Comparison of ENCODE assay signal across 11 mouse cellular contexts in the genomic region with DNA sequence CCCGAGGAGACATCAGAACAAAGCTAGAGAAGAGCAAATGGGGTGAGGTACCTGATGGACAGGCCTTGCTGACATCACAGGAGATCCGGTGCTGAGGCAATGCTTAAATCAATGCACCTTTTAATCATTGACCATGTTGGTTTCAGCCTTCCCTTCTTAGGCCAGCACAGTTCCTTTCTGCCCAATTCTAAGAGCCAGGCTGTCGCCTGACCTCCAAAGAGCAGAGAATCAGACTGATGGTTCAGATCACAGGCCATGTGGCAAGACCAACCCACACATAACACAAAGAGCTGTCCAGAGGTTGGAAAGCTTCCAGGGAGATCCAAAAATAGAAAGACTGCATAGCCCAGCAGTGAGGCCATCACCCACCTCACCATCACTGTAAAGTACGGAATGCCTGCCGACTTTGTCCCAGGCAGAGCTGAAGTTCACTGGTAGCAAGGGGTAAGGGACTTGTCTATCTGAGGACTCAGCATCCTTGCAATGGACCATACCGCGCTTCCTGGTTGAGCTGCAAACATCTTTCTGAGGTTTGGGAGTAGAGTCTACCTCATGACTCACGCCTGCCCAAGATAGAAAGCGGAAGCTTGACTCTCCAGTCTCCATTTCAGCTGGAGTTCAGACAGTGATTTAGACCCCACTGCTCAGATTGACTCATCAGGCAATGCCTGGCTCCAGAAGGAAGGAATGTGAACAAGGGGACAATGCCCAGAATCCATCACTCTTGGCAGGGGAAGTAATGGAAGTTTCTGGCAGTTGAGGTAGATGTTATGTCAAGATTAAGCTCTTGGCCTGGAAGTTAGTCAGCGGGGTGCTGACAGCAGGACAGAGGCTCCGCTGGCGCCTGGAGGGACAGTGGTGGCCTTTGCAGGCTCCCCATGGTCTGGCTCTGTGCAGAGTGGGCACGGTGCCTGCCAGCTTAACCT.
DNase-seq lines count a peak whose midpoint lies in the region; ATAC-seq and TF ChIP-seq lines count a peak whose summit lies in the region.
"Had no signal": no experiment of that assay in that cellular context is flagged by ENCODE, and none has a peak within 500 bp of the region (broad histone marks: within the 10 kb centered on the region; RNA-seq: fewer than 3 reads in every experiment).

No protein-coding gene starts in this region.

- no peaks in the 10 kb centered on the region for H3K36me3 ChIP-seq in hindbrain, embryonic 16.5 days (ENCODE audit: control insufficient read depth, insufficient read depth, low read length)
- no peaks in the 10 kb centered on the region for H3K36me3 ChIP-seq in hindbrain, embryonic 11.5 days (ENCODE audit: control insufficient read depth, insufficient read depth, low read length)
- H3K36me3 ChIP-seq: forebrain, embryonic 15.5 days had no signal

- TF ChIP-seq CTCF in embryonic fibroblast, embryonic 13.5 days (IDR thresholded peaks at IDR 0.05; ENCODE audit: borderline replicate concordance, insufficient read depth, low read length) = no peak

- DNase-seq in hindbrain, embryonic 11.5 days (ENCODE audit: low spot score) = no peak
- peak; percentile 91 for DNase-seq in NIH3T3 (ENCODE audit: low read depth)
- DNase-seq in heart, postnatal 36 days = peak; percentile 7 to 9
- no peak for DNase-seq in spleen, postnatal 14 days (ENCODE audit: low spot score in 2 of 2)
- no peak for DNase-seq in ovary, postnatal 36 days (ENCODE audit: low spot score)
- DNase-seq: lung, adult 2 months had no signal

- no peak overlapping the region for H3K4me2 ChIP-seq in hindbrain, embryonic 16.5 days (ENCODE audit: low read length)
- no peak overlapping the region for H3K4me2 ChIP-seq in hindbrain, embryonic 11.5 days (replicated peaks; ENCODE audit: low read depth, low read length)
- H3K4me2 ChIP-seq: forebrain, embryonic 15.5 days had no signal

- no peak overlapping the region for H3K27ac ChIP-seq in hindbrain, embryonic 16.5 days (ENCODE audit: low read depth, low read length)
- no peak overlapping the region for H3K27ac ChIP-seq in hindbrain, embryonic 11.5 days (ENCODE audit: low read depth, low read length)
- H3K27ac ChIP-seq in embryonic fibroblast, embryonic 13.5 days (ENCODE audit: insufficient read depth, low read length) = peak overlapping the region; percentile 95
- H3K27ac ChIP-seq: forebrain, embryonic 15.5 days; kidney, postnatal 0 days had no signal

- H3K9ac ChIP-seq in hindbrain, embryonic 16.5 days (ENCODE audit: low read depth, low read length) = no peak overlapping the region
- no peak overlapping the region for H3K9ac ChIP-seq in hindbrain, embryonic 11.5 days (ENCODE audit: low read depth, low read length)
- H3K9ac ChIP-seq: forebrain, embryonic 15.5 days had no signal

- 63% methylated on average over 13 of the region's 13 CpGs for WGBS in hindbrain, embryonic 16.5 days
- 72% methylated on average over 13 of the region's 13 CpGs for WGBS in hindbrain, embryonic 11.5 days

- ATAC-seq in hindbrain, embryonic 16.5 days = peak; percentile 68
- ATAC-seq in hindbrain, embryonic 11.5 days (ENCODE audit: low FRiP score) = no peak
- no peak for ATAC-seq in megakaryocyte, adult 5-6 weeks (ENCODE audit: poor library complexity, severe bottlenecking)
- ATAC-seq: forebrain, embryonic 15.5 days had no signal

- TF ChIP-seq POLR2A in embryonic fibroblast, embryonic 13.5 days (IDR thresholded peaks at IDR 0.05; ENCODE audit: low read depth, low read length) = peak; percentile 39

- no peak overlapping the region for H3K4me3 ChIP-seq in hindbrain, embryonic 16.5 days (ENCODE audit: low read length)
- H3K4me3 ChIP-seq in hindbrain, embryonic 11.5 days (ENCODE audit: low read depth, low read length) = no peak overlapping the region
- no peak overlapping the region for H3K4me3 ChIP-seq in embryonic fibroblast, embryonic 13.5 days (ENCODE audit: insufficient read depth, low read length)
- H3K4me3 ChIP-seq: forebrain, embryonic 15.5 days had no signal

- H3K4me1 ChIP-seq in hindbrain, embryonic 16.5 days (ENCODE audit: control insufficient read depth, insufficient read depth, low read depth, low read length) = peaks cover 2% of the 10 kb centered on the region
- H3K4me1 ChIP-seq in hindbrain, embryonic 11.5 days (replicated peaks; ENCODE audit: control insufficient read depth, insufficient read depth, low read length) = 0 out of 2 replicates have a peak, but pooled peaks cover 2% of the 10 kb centered on the region
- peaks cover 35% of the 10 kb centered on the region for H3K4me1 ChIP-seq in embryonic fibroblast, embryonic 13.5 days (ENCODE audit: control insufficient read depth, insufficient read depth, low read length)

- H3K27me3 ChIP-seq in hindbrain, embryonic 16.5 days (replicated peaks; ENCODE audit: control insufficient read depth, insufficient read depth, low read length) = peaks cover 2% of the 10 kb centered on the region; the same call in 1 of the 2 replicates
- H3K27me3 ChIP-seq in hindbrain, embryonic 11.5 days (ENCODE audit: control insufficient read depth, insufficient read depth, low read length) = no peaks in the 10 kb centered on the region; the same call in 1 of the 2 replicates
- H3K27me3 ChIP-seq: forebrain, embryonic 15.5 days had no signal

- no peaks in the 10 kb centered on the region for H3K9me3 ChIP-seq in hindbrain, embryonic 16.5 days (ENCODE audit: control insufficient read depth, low read length)
- no peaks in the 10 kb centered on the region for H3K9me3 ChIP-seq in hindbrain, embryonic 11.5 days (ENCODE audit: control insufficient read depth, low read length)
- H3K9me3 ChIP-seq: forebrain, embryonic 15.5 days had no signal

- intact Hi-C loops in heart, postnatal 36 days (cut with DNase I) = no loop called here

Comparison
In these comparisons a context has a peak if more than half of its experiments do, and no peak if none do; other contexts are left out.
1. DNase-seq: peak in NIH3T3 (single experiment) and heart, postnatal 36 days (2 of 2); none in hindbrain, embryonic 11.5 days (single experiment), spleen, postnatal 14 days (0 of 2) and ovary, postnatal 36 days (single experiment).